Mouse (Mus musculus): ENCODE results near the gene Siah3. TPM values are rescaled to one million over a fixed set of nuclear protein-coding genes. Genes with fewer than 3 reads are reported as not detected.

Gene Siah3
- total RNA-seq, 2 experiments from 2014 or later: not detected

DNA sequence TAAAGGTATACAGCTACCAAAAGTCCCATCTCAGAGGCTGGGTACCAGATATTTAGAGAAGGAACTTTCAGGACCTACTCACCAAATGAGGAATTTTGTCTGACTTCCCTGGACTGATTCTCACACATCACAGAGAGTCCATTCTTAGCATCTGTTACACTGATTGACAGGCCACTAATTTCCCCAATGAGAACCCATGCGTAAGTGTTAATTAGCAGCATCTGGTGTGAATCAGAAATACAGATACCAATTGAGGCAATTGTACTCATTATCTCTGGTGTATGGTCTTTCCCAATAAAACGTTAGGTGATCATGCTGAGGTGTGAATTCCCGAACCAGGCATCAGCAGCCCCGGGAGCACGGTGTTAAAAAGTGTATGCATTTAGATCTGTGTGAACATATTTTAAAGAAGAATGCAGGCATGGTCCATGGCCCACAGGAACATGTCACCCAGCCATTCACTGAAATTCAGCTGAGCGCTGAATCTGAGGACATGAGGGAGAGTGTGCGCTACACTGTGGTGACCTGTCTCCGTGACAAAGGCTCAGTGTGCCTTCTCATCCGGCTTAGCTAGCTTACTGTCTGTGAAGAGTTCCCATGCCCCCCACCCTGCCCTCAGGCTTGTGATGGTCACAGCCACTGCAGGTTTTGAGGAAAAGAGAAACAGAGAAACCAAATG is 61.3 kb downstream of the Siah3 start:
- no peak for ATAC-seq (replicated peaks; ENCODE audit: low FRiP score, poor library complexity, severe bottlenecking)

GRCm38 (mm10) chr14:75518196-75518887 is 62.6 kb downstream of the Siah3 start:
- no peak for ATAC-seq (replicated peaks; ENCODE audit: low FRiP score, poor library complexity, severe bottlenecking)

DNA sequence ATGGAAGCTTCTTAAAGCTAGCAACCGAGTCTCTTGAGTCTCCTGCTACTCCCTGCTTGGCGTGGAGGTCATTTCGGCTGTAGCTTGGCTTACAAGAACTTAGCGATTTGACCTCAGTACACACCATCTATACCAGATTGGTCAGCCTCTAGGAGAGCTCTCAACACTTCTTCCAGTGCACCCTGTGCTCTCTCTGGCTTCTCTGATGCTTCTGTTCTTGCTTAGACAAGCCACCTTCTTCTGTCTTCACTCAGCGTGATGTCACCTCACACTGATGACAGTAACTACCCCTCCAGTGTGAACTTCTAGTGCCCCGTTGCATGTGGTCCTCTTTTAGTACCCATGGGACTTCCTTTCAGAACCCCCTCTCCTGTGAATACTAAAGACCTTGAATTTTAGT is 63.1 kb downstream of the Siah3 start:
- no peak for ATAC-seq (replicated peaks; ENCODE audit: low FRiP score, poor library complexity, severe bottlenecking)

DNA sequence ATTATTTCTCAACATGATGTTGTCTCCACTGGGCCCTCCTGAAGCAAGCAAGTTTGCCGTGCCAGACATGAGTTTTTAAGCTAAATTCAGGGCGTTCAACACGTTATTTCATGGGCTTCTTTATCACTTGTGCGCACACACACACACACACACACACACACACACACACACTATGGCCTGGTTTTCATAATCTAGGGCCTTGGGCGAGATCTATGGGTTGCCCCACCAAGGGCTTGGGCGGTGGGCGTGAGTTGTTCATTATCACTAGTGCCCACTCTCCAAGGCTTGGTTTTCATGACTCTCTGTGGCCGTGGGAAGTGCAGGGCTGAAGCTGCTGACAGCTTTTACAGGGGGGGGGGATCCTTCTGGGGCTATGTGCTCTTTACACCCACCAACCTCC is 63.9 kb downstream of the Siah3 start:
- no peak for ATAC-seq (replicated peaks; ENCODE audit: low FRiP score, poor library complexity, severe bottlenecking)

DNA sequence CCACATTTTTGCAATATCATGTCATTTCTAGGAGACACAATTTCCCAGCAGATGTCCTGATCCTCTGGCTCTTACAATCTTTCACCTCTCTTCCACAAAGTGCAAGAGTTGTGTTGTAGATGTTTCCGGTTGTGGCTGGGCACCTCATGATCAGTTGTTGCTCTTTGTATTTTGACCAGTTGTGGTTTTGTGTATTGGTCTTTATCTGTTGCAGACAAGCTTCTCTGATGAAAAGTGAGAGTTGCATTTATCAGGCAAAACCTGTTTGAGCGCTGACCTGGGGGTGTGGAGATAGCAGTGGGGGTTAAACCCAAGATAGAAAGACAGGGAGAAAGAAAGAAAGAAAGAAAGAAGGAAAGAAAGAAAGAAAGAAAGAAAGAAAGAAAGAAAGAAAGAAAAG is 68.9 kb downstream of the Siah3 start:
- ATAC-seq (replicated peaks; ENCODE audit: low FRiP score, poor library complexity, severe bottlenecking): peak; percentile 58

- 0 out of 2 replicates have a peak, but pooled peaks have one; percentile 23 for ATAC-seq (replicated peaks; ENCODE audit: low FRiP score, poor library complexity, severe bottlenecking)
Observed at GRCm38 (mm10) chr14:75525376-75526145, 69.8 kb downstream of the Siah3 start.

- ATAC-seq (replicated peaks; ENCODE audit: low FRiP score, poor library complexity, severe bottlenecking): no peak
Observed at GRCm38 (mm10) chr14:75527464-75528190, 71.8 kb downstream of the Siah3 start.

- ATAC-seq (replicated peaks; ENCODE audit: low FRiP score, poor library complexity, severe bottlenecking): no peak
Observed at GRCm38 (mm10) chr14:75530815-75531353, 75.1 kb downstream of the Siah3 start.

GRCm38 (mm10) chr14:75539205-75539604 is 83.4 kb downstream of the Siah3 start:
- ATAC-seq (replicated peaks; ENCODE audit: low FRiP score, poor library complexity, severe bottlenecking): no peak

DNA sequence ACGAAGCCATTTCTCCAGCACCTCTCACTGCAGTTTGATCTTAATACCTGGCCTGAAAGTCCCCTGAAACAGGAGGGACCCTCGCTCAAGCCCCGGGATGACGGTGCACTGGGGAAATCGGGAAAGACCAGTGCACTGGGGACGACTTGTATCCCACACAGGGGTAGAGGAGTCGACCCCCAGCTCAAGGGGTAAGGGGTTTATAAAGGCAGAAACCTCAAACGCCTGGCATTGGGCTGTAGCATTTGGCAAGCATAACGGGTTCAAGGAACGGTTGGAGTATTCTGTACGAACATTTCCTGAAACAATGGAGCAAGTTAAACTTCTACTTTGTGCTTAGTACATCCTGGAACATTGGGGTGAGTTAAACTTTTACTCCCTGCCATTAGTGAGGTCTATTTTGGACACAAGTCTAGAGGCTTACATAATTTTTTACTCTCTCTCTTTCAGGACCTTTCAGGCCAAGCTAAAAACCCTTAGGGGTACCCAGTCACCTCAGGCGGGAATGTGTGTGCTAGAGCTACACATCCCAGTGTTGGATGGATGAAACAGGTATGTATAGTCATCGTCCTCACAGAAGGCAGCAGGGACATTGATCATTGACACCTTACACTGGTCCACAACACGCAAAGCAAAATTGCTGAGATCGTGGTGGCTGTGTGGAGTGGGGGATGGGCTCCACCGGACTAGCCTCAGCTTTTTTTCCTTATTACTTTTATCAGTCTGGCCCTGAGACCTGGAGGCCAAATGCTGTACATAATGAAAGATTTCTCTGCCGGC is 84.6 kb downstream of the Siah3 start:
- ATAC-seq (replicated peaks; ENCODE audit: low FRiP score, poor library complexity, severe bottlenecking): no peak

- ATAC-seq (replicated peaks; ENCODE audit: low FRiP score, poor library complexity, severe bottlenecking): no peak
Observed at GRCm38 (mm10) chr14:75540996-75541350, 85.2 kb downstream of the Siah3 start.

- no peak for ATAC-seq (replicated peaks; ENCODE audit: low FRiP score, poor library complexity, severe bottlenecking)
Observed at GRCm38 (mm10) chr14:75541731-75542130, 85.9 kb downstream of the Siah3 start.

GRCm38 (mm10) chr14:75561577-75562331 is 106.0 kb downstream of the Siah3 start:
- ATAC-seq (replicated peaks; ENCODE audit: low FRiP score, poor library complexity, severe bottlenecking): no peak

DNA sequence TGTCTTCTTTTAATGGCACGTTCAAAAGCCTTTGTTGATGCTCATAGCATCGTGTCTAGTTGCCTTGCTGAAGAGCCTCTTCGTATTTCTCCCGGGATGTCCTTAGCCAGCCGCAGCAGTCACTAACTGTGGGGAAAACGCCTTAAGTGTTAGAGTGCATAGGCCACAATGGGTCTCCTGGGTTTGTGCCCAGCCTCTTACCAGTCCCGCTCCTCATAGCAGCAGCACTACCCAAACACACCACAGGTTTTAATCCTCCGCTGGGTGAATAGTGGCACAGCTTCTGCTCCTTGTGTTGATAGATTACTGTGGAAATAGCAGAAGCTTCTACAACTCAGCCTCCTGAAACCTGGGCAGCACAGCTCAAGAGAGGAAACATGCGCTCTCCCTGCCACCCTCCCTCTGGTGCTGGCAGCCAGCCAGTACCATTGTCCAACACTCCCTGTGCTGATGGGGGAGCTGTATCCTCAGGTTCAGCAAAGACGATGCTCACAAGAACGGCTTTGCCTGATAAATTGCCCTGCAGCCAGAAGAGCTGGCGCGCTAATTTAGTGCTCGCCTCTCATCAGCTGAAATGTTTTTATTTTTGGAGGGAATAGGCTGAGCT is 109.9 kb downstream of the Siah3 start:
- no peak for ATAC-seq (replicated peaks; ENCODE audit: low FRiP score, poor library complexity, severe bottlenecking)

DNA sequence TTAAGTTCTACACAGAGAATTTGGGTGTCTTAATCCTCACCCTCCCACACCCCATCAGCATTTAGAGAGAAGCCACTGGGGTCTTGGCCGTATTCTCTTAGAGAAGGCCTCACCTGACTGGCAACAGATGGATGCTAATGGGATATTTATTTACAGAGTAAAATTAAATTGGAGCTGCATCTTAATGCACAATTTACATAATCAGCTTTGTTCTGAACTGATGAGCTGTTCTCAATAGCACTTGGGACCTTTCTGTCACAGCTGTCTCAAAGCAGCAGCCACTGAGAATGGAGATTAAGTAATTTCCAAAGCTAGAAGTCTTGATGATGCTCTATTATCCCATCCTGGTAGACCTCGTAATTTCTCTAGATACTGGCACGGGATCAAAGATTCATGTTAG is 110.5 kb downstream of the Siah3 start:
- no peak for ATAC-seq (replicated peaks; ENCODE audit: low FRiP score, poor library complexity, severe bottlenecking)

DNA sequence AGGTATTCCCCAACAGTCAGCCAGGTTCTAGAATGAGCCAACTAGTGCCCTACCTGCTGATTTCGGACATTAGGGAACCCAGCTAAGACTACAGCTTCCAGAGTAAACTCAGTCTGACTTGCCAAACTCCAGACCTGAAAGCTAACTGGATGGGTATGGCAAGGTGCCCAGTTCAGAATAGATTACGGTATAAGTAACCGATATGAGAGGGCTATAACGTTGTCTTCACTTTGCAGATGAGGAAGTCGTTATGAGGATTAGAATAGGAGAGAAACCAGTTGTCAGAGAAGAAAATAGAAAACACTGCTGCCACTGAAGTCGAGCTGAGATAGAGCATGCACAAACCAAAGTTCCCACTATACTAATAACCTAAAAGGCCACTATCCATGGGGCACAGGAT is 123.2 kb downstream of the Siah3 start:
- no peak for ATAC-seq (replicated peaks; ENCODE audit: low FRiP score, poor library complexity, severe bottlenecking)
